Mouse (Mus musculus): ENCODE results near the gene Ppm1h. TPM values are rescaled to one million over a fixed set of nuclear protein-coding genes. Genes with fewer than 3 reads are reported as not detected.
A peak's percentile ranks its signal among the peaks of the same experiment; 100 is the strongest.

Gene Ppm1h
- polyA plus RNA-seq, 1 experiment from 2014 or later = 5.1 TPM

DNA sequence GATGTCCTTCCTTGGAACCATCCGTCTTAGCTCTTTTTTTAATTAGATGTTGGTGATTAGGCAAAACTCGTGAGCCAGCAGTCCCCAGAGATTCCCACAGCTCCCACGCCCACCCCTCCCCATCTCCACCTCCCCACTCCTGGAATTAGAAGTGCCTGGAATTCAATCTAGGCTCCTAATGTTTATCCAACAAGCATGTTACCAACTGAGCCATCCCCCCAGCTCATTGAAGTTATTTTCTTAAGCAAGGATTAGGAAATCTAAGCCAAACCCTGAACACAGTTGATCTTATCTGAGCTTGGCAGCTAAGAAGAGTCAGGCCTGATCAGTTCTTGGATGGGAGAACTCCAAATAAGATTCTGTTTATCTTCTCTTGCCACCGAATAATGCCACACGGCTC, 92.4 kb downstream of the Ppm1h start:
- no peaks in the 10 kb centered on the region for H3K27me3 ChIP-seq (replicated peaks; ENCODE audit: control insufficient read depth, insufficient read depth, low read length)
- 59% methylated on average over 5 of the region's 5 CpGs for WGBS
- ATAC-seq (ENCODE audit: low read depth) = no peak
- H3K36me3 ChIP-seq (ENCODE audit: control insufficient read depth, insufficient read depth, low read length) = no peaks in the 10 kb centered on the region
- peak; percentile 41 for DNase-seq (ENCODE audit: low spot score)
- no peaks in the 10 kb centered on the region for H3K4me1 ChIP-seq (ENCODE audit: control insufficient read depth, insufficient read depth, low read length)
- H3K27ac ChIP-seq (replicated peaks; ENCODE audit: low read depth, low read length) = no peak overlapping the region
- no peak overlapping the region for H3K4me2 ChIP-seq (ENCODE audit: low read depth, low read length)
- no peak overlapping the region for H3K4me3 ChIP-seq (ENCODE audit: low read depth, low read length)
- H3K9me3 ChIP-seq (ENCODE audit: control insufficient read depth, low read length) = 0 out of 2 replicates have a peak, but pooled peaks cover 2% of the 10 kb centered on the region
- no peak overlapping the region for H3K9ac ChIP-seq (ENCODE audit: low read depth, low read length)

DNA sequence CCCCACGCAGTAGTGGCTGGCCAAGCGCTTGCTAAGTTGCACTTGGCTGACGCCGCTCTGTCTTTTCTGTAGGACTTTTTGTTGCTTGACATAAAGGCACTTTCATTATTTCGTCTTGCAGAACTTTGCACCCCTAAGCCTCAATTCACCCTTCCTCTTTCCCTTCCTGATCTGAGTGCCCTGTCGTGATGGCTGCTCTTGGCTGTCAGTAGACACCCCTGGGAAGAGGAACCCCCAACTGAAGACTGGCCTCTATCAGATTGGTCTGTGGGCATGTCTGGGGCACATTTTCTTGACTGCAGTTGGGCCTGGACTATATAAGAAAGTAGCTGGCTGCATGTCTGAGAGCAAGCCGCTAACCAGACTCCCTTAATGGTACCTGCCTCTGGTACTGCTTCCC, 95.6 kb downstream of the Ppm1h start:
- H3K36me3 ChIP-seq (ENCODE audit: control insufficient read depth, insufficient read depth, low read length) = no peaks in the 10 kb centered on the region
- H3K4me3 ChIP-seq (ENCODE audit: low read depth, low read length) = no peak overlapping the region
- 90% methylated on average over 7 of the region's 7 CpGs for whole genome bisulfite sequencing
- H3K4me1 ChIP-seq (ENCODE audit: control insufficient read depth, insufficient read depth, low read length) = no peaks in the 10 kb centered on the region
- H3K9me3 ChIP-seq (ENCODE audit: control insufficient read depth, low read length) = 0 out of 2 replicates have a peak, but pooled peaks cover 2% of the 10 kb centered on the region
- H3K9ac ChIP-seq (ENCODE audit: low read depth, low read length) = no peak overlapping the region
- no peaks in the 10 kb centered on the region for H3K27me3 ChIP-seq (replicated peaks; ENCODE audit: control insufficient read depth, insufficient read depth, low read length)
- ATAC-seq (ENCODE audit: low read depth) (no peak), DNase-seq (ENCODE audit: low spot score) (no peak)
- no peak overlapping the region for H3K27ac ChIP-seq (replicated peaks; ENCODE audit: low read depth, low read length)
- H3K4me2 ChIP-seq (ENCODE audit: low read depth, low read length) = no peak overlapping the region

DNA sequence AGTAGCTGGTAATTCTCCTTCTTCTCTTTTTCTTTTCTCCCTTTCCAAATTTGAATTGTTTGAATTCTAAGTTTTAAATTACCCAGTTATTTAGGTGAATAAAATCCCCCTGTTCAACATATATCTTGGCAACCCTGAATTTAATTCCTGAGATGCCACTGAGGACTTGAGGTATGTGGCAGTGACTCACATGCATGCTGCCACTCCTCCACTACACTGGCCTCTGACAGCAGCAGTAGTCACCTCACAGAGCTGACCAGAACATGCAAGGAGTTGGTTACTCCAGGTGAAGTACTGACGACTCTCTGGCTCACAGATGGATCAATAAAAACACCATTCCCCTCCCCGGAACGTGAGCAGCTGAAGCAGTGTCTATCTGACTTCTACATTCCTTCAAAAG, 98.9 kb downstream of the Ppm1h start:
- Histone ChIP-seq H3K4me1 (ENCODE audit: control insufficient read depth, insufficient read depth, low read length) (no peaks in the 10 kb centered on the region), H3K4me2 (ENCODE audit: low read depth, low read length) (no peak overlapping the region), H3K9me3 (ENCODE audit: control insufficient read depth, low read length) (0 out of 2 replicates have a peak, but pooled peaks cover 2% of the 10 kb centered on the region), H3K27ac (replicated peaks; ENCODE audit: low read depth, low read length) (no peak overlapping the region), H3K4me3 (ENCODE audit: low read depth, low read length) (no peak overlapping the region), H3K36me3 (ENCODE audit: control insufficient read depth, insufficient read depth, low read length) (no peaks in the 10 kb centered on the region), H3K27me3 (replicated peaks; ENCODE audit: control insufficient read depth, insufficient read depth, low read length) (no peaks in the 10 kb centered on the region), H3K9ac (ENCODE audit: low read depth, low read length) (no peak overlapping the region)
- ATAC-seq (ENCODE audit: low read depth) (no peak), DNase-seq (ENCODE audit: low spot score) (no peak)
- WGBS = 63% methylated on average over 3 of the region's 3 CpGs

DNA sequence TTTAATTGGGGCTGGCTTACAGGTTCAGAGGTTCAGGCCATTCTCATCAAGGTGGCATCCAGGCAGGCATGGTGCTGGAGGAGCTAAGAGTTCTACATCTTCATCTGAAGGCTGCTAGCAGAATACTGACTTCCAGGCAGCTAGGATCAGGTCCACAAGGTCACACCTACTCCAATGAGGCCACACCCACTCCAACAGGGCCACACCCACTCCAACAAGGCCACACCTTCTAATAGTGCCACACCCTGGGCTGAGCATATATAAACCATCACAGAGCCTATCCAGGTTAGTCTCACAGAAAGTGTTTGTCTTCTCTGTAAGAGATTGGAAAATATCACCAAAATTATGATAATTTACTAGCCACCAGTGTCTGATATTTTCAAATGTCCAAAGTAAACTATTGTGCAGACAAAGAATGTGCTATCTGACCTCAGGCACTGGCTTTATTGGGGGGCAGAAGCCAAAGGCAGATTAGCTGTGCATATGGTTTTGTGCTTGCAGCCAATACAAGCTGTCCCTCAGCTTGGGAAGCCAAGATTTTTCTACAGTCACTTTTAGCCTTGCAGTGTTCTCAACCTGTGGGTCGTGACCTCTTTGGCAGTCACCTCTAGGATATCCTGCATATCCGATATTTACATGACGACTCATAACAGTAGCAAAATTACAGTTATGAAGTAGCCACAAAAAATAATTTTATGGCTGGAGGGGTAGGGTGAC, 99.5 kb downstream of the Ppm1h start:
- H3K36me3 ChIP-seq (ENCODE audit: control insufficient read depth, insufficient read depth, low read length) = no peaks in the 10 kb centered on the region
- no peak overlapping the region for H3K27ac ChIP-seq (replicated peaks; ENCODE audit: low read depth, low read length)
- no peak for DNase-seq (ENCODE audit: low spot score)
- no peaks in the 10 kb centered on the region for H3K27me3 ChIP-seq (replicated peaks; ENCODE audit: control insufficient read depth, insufficient read depth, low read length)
- H3K4me1 ChIP-seq (ENCODE audit: control insufficient read depth, insufficient read depth, low read length) = no peaks in the 10 kb centered on the region
- WGBS = 79% methylated on average over 3 of the region's 3 CpGs
- no peak overlapping the region for H3K4me3 ChIP-seq (ENCODE audit: low read depth, low read length)
- H3K9ac ChIP-seq (ENCODE audit: low read depth, low read length) = no peak overlapping the region
- ATAC-seq (ENCODE audit: low read depth) = no peak
- H3K4me2 ChIP-seq (ENCODE audit: low read depth, low read length) = no peak overlapping the region
- no peaks in the 10 kb centered on the region for H3K9me3 ChIP-seq (ENCODE audit: control insufficient read depth, low read length)

DNA sequence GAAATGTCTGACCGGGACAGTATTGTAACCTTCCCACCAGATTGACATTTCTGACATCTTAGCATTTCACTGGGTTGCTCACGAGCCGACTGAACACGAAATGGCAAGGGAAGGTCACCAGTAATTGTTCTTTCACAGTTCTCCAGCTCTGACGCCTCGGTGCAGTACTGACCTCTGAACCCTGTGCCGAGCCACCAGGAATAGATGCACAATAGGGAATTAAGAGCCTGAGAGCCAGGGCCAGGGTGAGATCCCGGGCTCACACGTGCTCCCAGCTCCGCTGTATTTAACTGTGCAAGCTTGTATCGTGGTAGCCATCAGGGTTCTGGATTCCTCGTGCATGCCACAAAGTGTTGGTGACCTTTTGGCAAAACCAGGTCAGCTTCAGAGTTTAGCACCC, 100.8 kb downstream of the Ppm1h start:
- Histone ChIP-seq H3K4me1 (ENCODE audit: control insufficient read depth, insufficient read depth, low read length) (no peaks in the 10 kb centered on the region), H3K9me3 (ENCODE audit: control insufficient read depth, low read length) (no peaks in the 10 kb centered on the region), H3K27ac (replicated peaks; ENCODE audit: low read depth, low read length) (no peak overlapping the region), H3K4me2 (ENCODE audit: low read depth, low read length) (no peak overlapping the region), H3K36me3 (ENCODE audit: control insufficient read depth, insufficient read depth, low read length) (no peaks in the 10 kb centered on the region), H3K4me3 (ENCODE audit: low read depth, low read length) (no peak overlapping the region), H3K27me3 (replicated peaks; ENCODE audit: control insufficient read depth, insufficient read depth, low read length) (no peaks in the 10 kb centered on the region), H3K9ac (ENCODE audit: low read depth, low read length) (no peak overlapping the region)
- DNase-seq (ENCODE audit: low spot score) (no peak), ATAC-seq (ENCODE audit: low read depth) (no peak)
- 27% methylated on average over 12 of the region's 12 CpGs for WGBS

DNA sequence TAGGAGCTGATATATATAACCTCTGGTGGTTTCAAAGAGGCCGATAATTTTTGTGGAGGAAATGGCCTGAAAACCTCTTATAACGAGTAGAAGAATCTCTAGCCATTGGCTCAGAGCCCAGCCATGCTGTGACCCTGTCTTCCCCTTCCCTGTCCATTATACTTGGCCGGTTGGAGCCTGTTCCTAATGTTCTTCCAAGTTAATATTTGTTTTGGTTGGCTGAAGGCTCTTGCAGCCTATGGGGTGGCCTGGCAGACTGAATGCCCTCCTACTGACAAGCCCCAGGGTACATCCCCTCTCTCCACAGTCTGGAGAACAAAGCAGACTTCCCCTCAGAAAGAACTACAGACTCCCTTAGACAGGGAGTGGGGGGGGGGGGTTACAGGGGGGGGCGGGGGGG, 104.2 kb downstream of the Ppm1h start:
- H3K4me2 ChIP-seq (ENCODE audit: low read depth, low read length) = no peak overlapping the region
- H3K4me1 ChIP-seq (ENCODE audit: control insufficient read depth, insufficient read depth, low read length) = no peaks in the 10 kb centered on the region
- WGBS = 19% methylated on average over 3 of the region's 4 CpGs
- no peaks in the 10 kb centered on the region for H3K27me3 ChIP-seq (replicated peaks; ENCODE audit: control insufficient read depth, insufficient read depth, low read length)
- peak; percentile 55; the same call in 1 of the 2 replicates for ATAC-seq (ENCODE audit: low read depth)
- H3K9me3 ChIP-seq (ENCODE audit: control insufficient read depth, low read length) = no peaks in the 10 kb centered on the region
- H3K9ac ChIP-seq (ENCODE audit: low read depth, low read length) = no peak overlapping the region
- no peaks in the 10 kb centered on the region for H3K36me3 ChIP-seq (ENCODE audit: control insufficient read depth, insufficient read depth, low read length)
- peak; percentile 87 for DNase-seq (ENCODE audit: low spot score)
- no peak overlapping the region for H3K27ac ChIP-seq (replicated peaks; ENCODE audit: low read depth, low read length)
- H3K4me3 ChIP-seq (ENCODE audit: low read depth, low read length) = no peak overlapping the region

DNA sequence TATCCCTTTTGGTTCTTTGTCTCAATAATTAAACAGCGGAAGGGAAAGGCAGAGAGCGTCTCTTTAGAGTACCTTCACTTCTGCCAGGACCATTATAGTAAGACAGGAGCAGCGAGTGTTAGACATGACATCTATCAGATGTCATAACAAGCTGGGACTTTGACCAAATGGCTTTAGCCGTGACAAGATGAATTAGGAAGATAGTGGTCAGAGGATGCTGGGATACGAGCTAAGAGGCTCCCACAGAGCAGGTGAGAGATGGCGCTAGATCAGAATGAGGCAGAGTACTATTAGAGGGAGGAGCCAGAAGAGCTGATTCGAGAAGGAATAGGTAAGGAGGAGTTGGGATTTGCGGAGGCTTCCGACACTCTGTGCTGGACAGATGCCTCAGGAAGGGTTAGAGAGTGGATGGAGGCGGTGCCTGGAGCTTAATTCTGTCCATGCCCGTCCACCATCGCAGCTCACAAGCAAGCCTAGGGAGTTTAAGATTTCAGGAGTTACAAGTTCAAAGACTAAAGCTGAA, 111.1 kb downstream of the Ppm1h start:
- H3K36me3 ChIP-seq (ENCODE audit: control insufficient read depth, insufficient read depth, low read length) = no peaks in the 10 kb centered on the region
- 32% methylated on average over 12 of the region's 12 CpGs for WGBS
- no peak for ATAC-seq (ENCODE audit: low read depth)

DNA sequence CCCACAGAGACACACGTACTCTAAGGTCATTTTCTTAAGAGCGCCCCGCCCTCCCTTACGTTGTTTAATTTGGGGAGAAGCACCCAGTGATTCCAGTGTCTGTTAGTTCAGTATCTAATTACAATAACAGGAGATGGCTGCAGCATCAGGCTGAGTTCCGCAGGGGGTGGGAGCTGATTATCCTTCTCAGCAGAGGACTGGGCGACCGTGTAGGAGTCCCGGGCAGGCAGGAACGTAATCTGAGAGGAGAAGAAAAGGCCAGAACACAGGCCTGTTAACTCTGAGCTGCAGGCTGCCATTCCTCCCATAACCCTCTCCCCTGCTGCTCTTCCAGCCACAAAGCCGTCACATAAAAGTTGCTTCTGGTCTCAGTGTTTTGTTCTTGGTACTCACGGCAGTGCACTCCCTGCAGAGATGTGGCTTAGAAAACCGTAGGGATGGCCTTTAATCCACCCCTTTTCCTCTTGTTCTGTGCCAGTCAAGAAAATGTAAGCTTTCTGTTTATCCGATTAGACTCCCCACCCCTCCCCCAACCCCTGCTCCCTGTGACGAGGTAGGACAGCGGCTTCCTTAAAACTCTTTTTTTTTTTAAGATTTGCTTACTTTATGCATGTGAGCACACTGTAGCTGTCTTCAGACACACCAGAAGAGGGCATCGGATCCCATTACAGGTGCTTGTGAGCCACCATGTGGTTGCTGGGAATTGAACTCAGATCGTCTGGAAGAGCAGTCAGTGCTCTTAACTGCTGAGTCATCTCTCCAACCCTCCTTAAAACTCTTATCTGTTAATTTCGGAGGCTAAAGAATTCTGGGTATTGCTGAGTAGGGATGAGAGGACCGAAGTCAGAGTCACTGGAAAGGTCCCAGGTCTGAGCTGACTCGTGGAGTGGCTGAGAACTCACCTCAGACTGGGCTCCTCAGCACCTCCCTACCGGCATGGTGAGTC, 113.7 kb downstream of the Ppm1h start:
- DNase-seq (ENCODE audit: low spot score) = peak; percentile 72
- H3K27ac ChIP-seq (replicated peaks; ENCODE audit: low read depth, low read length) = 0 out of 2 replicates have a peak overlapping the region, but pooled peaks have one; percentile 7
- H3K4me2 ChIP-seq (ENCODE audit: low read depth, low read length) = peak overlapping the region; percentile 53
- peak overlapping the region; percentile 21 for H3K9ac ChIP-seq (ENCODE audit: low read depth, low read length)
- peak overlapping the region; percentile 28 for H3K4me3 ChIP-seq (ENCODE audit: low read depth, low read length)
- no peaks in the 10 kb centered on the region for H3K9me3 ChIP-seq (ENCODE audit: control insufficient read depth, low read length)
- 6% methylated on average over 20 of the region's 21 CpGs for WGBS
- H3K4me1 ChIP-seq (ENCODE audit: control insufficient read depth, insufficient read depth, low read length) = peaks cover 11% of the 10 kb centered on the region; the same call in 1 of the 2 replicates
- peak; percentile 81 for ATAC-seq (ENCODE audit: low read depth)
- no peaks in the 10 kb centered on the region for H3K27me3 ChIP-seq (replicated peaks; ENCODE audit: control insufficient read depth, insufficient read depth, low read length)
- H3K36me3 ChIP-seq (ENCODE audit: control insufficient read depth, insufficient read depth, low read length) = no peaks in the 10 kb centered on the region

More for the DNA sequence above, 111.1 kb downstream of the Ppm1h start:
- no peak overlapping the region for H3K4me3 ChIP-seq (ENCODE audit: low read depth, low read length)
- H3K4me2 ChIP-seq (ENCODE audit: low read depth, low read length) = no peak overlapping the region
- peaks cover 11% of the 10 kb centered on the region; the same call in 1 of the 2 replicates for H3K4me1 ChIP-seq (ENCODE audit: control insufficient read depth, insufficient read depth, low read length)
- H3K27me3 ChIP-seq (replicated peaks; ENCODE audit: control insufficient read depth, insufficient read depth, low read length) = no peaks in the 10 kb centered on the region
- no peak overlapping the region for H3K9ac ChIP-seq (ENCODE audit: low read depth, low read length)
- DNase-seq (ENCODE audit: low spot score) = no peak
- no peaks in the 10 kb centered on the region for H3K9me3 ChIP-seq (ENCODE audit: control insufficient read depth, low read length)
- no peak overlapping the region for H3K27ac ChIP-seq (replicated peaks; ENCODE audit: low read depth, low read length)

Measured in embryonic facial prominence, embryonic 14.5 days (tissue).